Mouse (Mus musculus) c-Kit-negative CD71-positive TER-119-positive erythroid progenitor cells, embryonic 14.5 days (primary cell): ENCODE data around the gene Slc6a19.
A peak's percentile ranks its signal among the peaks of the same experiment; 100 is the strongest.
"Not testable (repeated sequence)": the region's sequence is repeated elsewhere in the genome, so short reads cannot be mapped to it uniquely, and the experiment has no call there.

Experiments
- DNase-seq: peaks from one replicate; pipeline ENCODE4 v3.0.0-alpha.2; 2013; ENCODE audit warnings: low read depth, low spot score

Gene Slc6a19

DNA sequence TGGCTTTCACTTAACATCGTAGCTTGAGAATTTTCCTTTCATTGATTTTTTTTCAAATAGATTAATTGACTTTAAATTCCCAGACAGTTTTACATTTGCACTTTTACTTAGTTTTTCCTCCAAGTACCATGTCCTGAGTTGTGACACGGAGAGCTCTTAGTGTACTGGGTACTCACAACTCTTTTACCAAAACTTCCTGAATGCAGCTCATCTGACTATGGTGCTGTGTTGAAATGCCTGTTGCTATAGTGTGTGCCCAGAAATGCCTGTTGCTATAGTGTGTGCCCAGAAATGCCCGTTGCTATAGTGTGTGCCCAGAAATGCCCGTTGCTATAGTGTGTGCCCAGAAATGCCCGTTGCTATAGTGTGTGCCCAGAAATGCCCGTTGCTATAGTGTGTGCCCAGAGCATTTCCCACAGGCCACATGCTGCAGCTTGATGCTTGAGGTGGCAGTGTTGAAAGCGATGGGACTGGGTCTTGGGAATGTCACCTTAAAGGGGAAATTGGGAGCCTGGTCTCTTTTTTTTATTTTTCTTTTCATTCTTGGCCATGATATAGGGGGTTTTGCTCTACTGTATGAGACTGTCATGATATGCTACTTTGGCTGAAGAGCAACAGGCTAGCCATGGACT lies at the start of gene Slc6a19:
TSS of gene Slc6a19 (minus strand) at position 172 of the 632 bp plus-strand sequence.
- no peak for DNase-seq

DNA sequence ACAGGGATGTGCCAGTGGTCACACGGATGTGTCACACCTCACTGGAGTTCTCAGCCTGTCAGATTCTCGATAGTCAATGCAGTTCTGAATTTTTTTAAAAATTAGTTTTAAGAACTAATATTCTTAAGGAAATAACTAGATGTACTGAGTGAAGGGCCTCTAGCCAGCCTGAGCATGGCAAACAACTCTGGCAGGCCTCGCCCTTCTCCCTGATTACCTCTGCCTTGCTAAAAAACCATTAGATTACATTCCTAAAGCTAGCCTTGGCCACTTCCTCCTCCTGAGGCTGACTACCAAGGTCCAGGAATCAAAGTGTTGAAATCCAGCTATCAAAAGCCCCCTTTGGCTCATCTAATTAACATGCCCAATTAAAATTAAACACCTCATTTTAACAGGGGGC lies 46.6 kb upstream of the Slc6a19 start:
- DNase-seq, result no peak

DNA sequence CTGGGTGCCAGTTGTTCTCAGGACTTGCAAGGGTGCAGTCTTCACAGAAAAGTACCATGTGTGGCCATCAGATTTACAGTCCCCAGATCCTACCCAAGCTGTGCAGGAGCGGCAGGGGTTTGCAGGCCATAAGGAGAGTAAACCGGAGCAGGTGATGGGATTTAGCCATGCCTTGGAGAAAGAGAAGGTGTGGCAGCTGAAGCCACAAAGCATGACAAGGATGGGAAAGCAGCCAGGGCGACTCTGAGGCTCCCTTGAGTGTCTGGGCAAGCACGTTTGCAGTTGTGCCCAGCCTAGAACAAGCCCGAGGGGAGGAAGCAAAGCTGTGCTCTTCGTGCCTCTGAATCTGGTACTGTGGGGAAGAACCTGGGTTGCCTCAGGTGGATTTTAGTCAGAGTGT lies 45.8 kb upstream of the Slc6a19 start:
- no peak for DNase-seq

DNA sequence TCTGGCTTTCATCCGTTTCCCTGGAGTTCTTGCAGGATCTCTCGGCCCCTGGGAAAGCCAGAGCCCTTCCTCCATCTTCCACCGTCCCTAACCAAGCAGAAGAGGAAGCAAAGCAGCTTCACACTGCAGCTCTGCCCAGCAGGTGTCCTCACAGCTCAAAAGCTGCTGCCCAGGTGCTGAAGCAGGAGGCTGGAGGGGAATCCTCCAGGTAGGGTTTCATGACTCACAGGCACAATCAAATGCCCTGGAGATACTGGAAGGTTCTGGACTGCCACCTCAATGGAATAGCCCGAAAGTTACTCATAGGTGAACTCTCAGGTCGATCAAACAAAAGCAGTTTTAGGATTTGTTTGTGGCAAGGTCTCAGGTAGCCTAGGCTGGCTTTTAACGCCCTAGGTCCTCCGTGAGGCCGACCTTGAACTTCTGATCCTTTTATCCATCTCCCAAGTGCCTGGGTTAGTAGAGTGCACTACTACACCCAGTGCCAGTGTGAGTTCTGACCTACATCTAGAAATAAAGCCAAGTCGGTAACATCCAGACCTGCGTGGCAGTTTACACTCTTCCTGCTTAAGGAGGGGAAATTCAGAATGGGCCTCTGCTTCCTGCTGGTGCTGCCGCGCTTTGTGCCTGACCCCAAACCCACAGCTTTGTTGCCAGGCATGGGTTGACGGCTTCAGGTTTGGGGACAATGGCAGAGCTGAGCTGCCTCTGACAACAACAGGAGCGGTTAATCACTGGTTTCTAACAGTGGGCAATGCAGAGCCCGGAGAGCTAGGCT lies 44.2 kb upstream of the Slc6a19 start:
- no peak for DNase-seq

GRCm38 (mm10) chr13:73743662-73744061 lies 39.0 kb upstream of the Slc6a19 start:
- DNase-seq, result no peak

DNA sequence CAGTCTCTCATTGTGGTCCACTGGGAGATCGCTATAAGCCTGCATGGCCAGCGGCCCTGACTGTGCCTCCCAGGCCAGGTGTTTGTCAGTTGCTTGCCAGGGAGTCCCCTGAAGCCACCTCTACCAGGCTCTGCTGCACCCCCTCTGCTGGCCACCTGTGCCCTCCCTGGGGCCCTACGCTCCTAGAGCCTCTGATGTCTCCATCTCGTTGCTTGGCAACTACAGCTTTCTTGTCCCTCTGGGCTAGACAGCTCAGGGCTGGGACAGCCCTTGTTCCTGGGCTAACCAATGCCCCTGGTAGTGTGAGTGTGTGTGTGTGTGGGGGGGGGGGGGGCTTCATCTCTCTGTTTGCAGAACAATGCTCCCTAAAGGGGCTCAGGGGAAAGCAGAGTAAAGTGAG lies 38.3 kb upstream of the Slc6a19 start:
- no peak for DNase-seq

GRCm38 (mm10) chr13:73740399-73740944 lies 35.8 kb upstream of the Slc6a19 start:
- DNase-seq, result not testable (repeated sequence)

DNA sequence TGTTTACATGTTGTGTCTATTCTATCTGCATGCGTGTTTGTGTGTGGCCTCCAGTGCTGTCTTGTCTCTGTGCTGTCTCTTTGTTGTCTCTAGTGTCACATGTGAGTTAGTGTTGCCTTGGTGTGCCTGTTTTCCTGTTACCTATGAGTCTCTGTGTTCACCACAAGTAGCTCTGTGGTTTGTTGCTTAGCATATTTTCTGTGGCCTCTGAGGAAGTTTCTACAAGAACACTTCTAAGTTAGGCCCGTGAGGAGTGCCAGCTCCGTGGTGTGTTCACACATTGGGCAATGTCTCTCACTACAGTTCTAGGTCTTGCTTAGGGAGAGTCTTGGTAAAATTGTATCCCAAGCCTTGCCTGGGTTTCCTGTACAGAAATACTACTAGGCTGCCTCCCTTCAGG lies 32.3 kb upstream of the Slc6a19 start:
- DNase-seq, result no peak

GRCm38 (mm10) chr13:73735928-73736327 lies 31.3 kb upstream of the Slc6a19 start:
- DNase-seq, result no peak

- DNase-seq, result no peak
These were observed 30.6 kb upstream of the Slc6a19 start for GRCm38 (mm10) chr13:73735270-73735669.

GRCm38 (mm10) chr13:73734379-73734778 lies 29.7 kb upstream of the Slc6a19 start:
- DNase-seq, result no peak

DNA sequence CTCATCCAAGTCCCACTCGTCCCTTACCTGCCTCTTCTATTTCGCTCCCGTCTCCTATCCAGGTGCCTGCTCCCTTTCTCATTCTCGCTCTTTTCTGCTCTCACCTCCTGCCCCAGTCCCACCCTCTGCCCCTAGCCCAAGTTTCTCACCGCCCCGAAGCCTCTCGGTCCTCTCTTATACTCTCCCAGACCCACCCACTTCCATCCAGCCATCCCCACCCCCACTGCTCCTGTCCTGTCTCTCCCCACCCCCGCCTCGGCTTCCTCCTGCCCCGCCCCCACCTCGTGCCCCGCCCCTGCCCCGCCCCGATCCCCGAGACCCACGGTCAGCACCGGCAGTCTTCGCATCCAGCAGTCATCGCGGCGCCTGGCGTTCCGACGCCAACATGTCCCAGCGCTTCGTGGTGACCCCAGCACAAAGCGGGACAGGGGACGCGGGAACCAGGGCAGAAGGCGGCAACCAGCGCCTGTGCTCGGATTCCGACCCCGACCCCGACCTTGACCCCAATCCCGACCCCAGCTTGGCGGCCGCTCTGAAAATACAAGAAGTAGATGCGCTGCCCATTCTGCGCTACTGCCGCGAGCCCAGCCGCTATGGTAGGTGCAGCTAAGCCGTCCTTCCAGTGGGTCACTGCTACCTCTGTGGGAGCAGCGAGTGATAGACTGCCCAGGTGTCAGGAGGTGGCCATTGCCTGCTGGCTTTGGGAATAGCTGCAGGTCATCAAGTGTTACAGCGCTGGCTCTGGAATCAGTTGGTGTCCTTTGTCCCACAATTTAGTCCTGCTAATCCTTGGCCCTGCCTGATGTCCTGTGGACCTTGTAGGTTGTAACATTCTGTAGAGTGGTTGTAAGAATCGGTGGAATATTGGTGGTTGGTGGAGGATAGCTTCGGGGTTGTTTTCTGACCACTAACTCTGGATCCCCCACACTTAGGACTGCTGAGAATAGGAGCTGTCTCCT lies 28.4 kb upstream of the Slc6a19 start, which contains the start of gene Slc12a7:
TSS of gene Slc12a7 (plus strand) at position 353 of the 959 bp plus-strand sequence.
- no peak for DNase-seq

GRCm38 (mm10) chr13:73732235-73732634 lies 27.6 kb upstream of the Slc6a19 start:
- DNase-seq, result no peak

DNA sequence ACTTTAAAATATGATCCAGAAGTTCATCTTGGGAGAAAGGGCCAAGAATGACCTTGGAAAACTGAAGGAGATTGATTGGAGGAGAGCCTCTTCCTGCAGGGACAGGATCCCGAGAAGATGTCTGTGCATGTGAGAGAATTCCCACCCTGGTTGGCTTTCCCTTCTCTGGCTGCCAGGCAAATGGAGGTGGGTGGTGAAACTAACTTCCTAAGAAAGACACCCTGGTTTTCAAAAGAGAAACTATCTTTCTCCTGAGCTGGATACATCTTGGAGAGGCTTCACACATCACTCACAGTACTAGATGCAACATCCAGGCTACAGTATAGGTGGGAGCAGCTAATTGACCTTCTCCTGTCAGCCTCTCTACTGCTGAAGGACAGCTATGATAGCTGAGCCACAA lies 26.2 kb upstream of the Slc6a19 start:
- no peak for DNase-seq

DNA sequence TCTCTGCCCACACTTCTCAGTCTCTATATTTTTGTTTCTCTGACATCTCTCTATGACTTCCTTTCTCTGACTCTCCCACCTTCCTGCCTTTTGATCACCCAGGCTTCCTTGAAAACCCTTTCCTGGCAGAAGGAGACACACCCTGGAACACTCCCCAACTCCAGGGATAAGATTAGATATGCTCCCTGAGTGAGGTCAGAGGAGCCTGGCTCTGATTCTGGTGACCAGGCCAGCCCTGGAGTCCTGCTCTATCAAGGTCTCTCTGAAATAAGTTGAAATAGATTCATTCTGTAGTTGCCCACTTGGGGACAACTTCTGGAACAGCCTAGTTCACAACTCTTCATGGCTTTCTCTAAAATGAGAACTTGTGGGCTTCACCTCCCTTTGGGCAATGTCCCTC lies 24.0 kb upstream of the Slc6a19 start:
- DNase-seq, result no peak

DNA sequence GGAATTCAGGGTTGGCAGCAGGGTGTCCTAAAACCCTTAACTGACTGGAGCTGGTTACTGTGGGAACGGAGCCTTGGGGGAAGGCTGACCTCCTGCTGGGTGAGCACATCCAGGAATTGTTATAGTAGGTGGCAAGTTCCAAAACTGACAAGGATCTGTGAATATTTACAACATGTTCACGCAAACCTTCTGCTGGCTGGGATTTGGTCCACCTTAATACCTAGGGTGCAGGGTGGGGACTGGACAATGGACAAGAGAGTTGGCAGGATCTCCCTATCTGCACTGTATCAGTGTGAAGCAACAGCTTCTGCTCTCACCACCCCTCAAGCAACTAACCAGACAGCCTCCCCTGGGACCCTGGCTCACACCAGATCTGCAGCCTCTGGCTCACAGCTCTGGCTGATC lies 23.0 kb upstream of the Slc6a19 start:
- no peak for DNase-seq

DNA sequence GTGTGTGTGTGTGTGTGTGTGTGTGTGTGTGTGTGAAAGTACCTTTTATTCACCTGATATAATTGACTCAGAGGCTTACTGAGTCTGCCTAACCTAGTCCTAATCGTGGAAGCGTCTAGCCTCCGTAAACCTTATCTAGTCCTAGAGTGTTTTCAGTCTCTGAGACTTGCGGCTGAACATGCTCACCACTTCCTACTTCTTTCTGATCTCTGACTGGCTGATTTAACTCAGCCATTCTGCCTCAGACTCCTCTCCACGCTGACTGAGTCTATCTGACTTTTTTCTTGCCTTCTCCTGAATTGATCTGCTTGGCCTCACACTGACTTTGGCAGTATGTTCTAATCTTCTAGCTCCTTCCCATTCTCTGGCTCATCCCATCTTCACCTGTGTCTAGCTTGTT lies 20.6 kb upstream of the Slc6a19 start:
- no peak for DNase-seq

- no peak for DNase-seq
These were observed 18.5 kb upstream of the Slc6a19 start for GRCm38 (mm10) chr13:73723081-73723668.

DNA sequence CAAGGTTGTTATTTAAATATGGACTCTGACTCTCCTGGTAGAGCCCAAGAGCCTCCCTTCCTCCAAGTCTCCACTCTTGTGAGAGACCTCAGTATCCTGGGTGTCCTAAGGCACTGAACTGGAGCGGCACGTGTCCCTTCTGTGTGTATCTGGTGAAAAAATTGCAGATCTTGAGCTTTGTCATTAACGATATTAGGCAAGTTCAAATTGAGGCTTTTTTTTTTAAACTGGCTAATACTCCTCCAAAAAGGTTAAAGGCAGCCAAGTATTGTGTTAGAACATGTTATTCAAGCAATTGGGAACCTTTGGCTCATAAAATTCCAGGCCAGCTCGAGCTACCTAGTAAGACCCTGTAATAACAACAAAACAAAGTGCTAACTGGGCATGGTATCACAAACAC lies 15.6 kb upstream of the Slc6a19 start:
- DNase-seq, result no peak

DNA sequence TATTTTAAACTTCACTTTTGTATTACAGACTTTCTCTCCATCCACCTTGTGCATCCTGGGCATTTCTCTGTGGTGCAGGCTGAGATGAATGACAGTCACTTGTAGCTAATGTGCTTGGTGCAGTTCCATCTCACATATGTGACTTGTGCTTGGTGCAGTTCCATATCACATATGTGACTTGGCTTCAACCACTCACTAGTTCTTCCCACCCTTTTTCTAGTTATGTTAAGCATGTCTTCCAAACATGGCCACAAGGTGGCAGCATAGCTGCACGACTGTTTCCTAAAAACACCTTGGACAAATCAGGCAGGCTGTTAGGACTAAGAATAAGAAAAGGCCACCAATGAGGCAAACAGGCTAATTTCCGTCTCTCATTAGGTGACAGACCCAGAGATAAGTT lies 13.6 kb upstream of the Slc6a19 start:
- DNase-seq, result peak; percentile 19

DNA sequence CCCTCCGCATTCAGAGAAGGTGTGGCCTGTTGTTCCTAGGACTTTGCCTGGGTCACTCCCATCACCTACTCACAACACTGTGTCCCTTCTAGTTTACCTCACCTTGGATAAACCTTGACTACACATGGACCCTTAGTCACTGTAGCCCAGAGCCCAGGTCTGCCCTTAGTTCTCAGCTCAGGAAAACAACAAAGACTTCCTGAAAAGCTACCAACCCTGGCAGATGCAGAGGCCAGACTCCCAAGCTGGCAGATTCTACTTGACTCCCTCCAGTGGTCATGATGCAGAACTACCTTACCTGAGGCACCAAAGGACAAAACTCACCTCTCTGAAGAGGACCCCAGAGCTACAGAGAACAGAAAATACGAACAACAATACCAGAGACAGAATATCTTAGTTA lies 9.4 kb upstream of the Slc6a19 start:
- DNase-seq, result no peak
